Mouse (Mus musculus) kidney, postnatal 36 days (tissue): ENCODE data around the gene Zfp334.

ENCODE experiments used
- DNase-seq, 2 experiments: peaks; one replicate each; pipeline ENCODE4 v3.0.0; 2021 to 2022; ENCODE audit warnings: mixed read lengths in 2 of 2

Zfp334 gene

GRCm38 (mm10) chr2:165387844-165388495 lies at the start of gene Zfp334:
Zfp334 (minus strand) TSS chr2:165388259.
- peak; percentile 96 to 98 for DNase-seq

GRCm38 (mm10) chr2:165428694-165429093 lies 40.6 kb upstream of the Zfp334 start:
- DNase-seq: no peak

DNA sequence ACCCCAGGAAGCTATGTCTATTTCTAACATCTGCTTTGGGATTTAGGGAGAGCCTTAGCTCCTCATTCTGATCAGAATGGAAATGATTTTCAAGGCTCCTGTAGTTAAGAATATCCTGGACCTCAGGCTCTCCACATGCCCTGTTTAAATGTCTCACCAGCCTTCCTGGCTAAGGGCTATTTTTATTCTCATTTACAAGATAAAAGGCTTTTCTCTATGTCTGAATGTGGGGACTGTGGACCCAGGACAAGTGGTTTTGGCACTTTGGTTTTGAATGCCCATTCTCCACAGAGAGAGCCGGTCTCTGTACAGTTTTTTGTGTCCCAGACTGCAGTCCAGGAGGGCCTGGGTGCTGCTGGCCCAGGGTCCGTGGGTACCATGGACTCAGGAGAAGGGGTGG lies 32.1 kb upstream of the Zfp334 start:
- no peak for DNase-seq

GRCm38 (mm10) chr2:165419670-165420111 lies 31.6 kb upstream of the Zfp334 start:
- no peak for DNase-seq

DNA sequence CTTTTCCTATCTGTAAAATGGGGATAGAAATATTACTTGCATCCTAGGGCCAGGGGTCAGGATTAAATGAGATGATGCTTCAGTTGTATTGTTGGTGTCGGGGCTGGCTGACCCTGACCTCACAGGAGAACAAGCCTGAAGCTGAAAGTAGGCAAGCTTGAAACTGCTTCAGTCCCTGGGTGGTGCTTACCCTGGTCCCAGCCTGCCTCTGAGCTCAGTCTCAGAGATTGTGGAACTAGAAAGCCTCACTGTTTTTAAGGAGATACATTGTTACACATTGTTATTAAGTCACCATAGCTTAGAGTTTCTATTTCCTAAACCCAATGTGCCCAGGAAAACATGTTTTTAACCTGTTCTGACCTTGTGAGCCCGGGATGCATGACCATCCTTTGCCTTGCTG lies 30.5 kb upstream of the Zfp334 start:
- no peak for DNase-seq

DNA sequence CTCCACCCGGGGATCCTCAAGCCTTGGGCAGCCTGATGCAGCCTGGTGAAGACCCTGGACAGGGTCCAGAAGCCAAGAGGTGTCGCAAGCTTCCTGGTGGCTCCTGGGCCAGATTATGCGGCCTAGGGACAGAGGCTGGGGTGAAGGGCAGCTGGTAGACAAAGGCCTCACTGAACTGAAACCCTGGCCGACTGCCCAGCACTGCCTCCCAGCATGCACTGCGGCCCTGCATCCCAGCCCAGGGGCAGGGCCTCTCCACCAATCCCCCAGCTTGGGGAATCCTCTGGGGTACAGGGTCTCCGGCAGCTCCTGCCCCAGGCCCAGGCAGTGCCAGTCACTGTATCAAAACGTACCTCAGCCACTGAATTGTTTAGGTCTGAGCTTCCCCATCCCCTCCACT lies 29.2 kb upstream of the Zfp334 start:
- peak; percentile 77 to 87 for DNase-seq

DNA sequence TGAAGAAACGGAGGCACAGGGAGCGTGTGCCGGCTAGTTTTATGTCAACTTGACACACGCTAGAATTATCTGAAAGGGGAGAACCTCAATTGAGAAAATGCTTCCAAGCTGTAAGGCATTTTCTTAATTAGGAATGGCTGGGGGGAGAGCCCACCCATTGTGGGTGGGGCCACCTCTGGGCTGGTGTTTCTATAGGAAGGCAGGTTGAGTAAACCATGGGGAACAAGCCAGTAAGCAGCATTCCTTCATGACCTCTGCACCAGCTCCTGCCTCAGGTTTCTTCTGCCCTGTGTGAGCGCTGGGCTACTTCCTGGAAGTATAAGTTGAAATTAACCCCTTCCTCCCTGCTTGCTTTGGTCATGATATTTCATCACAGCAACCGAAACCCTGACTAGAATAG lies 27.7 kb upstream of the Zfp334 start:
- DNase-seq: no peak

DNA sequence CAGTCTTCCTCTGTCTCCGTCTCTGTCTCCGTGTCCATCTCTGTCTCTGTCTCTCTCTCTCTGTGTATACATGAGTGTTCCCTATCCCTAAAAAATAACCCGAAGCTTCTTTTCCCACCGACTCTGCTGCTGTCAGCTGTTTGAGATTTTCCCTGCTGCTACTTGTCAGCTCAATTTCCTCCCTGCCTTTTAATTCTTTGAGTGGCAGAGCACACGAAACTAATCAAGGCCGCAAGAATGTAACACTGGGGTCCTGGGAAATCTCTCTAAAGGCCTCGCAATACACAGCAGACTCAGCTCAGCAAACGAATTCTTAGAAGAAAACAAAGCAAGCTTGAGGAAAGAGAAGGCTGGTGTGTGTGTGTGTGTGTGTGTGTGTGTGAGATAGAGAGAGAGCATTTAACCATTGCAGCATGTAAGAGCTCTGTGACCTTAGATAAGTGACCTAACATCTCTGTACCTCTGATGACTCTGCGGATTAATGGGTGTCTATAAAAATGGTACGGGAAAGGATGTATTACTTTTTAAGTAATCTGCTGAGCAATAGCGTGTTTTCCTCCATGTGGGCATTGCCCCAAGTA lies 27.2 kb upstream of the Zfp334 start:
- DNase-seq: no peak

- DNase-seq: no peak
Observed at GRCm38 (mm10) chr2:165414321-165414720, 26.3 kb upstream of the Zfp334 start.

- no peak for DNase-seq
Observed at GRCm38 (mm10) chr2:165413884-165414283, 25.8 kb upstream of the Zfp334 start.

GRCm38 (mm10) chr2:165407700-165408301 lies 19.7 kb upstream of the Zfp334 start:
- peak; percentile 43 to 86 for DNase-seq

DNA sequence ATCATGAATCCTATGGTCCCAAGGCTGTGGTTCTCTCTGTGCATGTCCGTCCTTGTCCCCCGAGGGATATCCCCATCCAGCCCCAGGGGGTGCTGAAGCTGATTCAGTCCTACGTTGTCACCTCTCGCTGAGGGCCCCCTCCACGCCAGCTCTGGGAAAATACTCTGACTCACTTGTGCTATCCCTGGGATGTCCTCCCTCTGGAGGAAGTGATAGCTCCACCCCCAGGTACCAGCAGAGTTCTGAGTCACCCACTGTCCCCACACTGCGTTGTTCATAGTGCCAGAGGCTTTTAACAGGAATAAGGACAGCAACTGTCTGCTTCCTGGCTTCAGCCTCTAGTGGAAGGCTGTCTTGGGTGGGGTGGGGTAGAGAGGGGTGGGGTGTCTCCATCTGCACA lies 17.3 kb upstream of the Zfp334 start:
- DNase-seq: peak in 1 of 2 experiments; percentile 22

GRCm38 (mm10) chr2:165404951-165405350 lies 16.9 kb upstream of the Zfp334 start:
- no peak for DNase-seq

DNA sequence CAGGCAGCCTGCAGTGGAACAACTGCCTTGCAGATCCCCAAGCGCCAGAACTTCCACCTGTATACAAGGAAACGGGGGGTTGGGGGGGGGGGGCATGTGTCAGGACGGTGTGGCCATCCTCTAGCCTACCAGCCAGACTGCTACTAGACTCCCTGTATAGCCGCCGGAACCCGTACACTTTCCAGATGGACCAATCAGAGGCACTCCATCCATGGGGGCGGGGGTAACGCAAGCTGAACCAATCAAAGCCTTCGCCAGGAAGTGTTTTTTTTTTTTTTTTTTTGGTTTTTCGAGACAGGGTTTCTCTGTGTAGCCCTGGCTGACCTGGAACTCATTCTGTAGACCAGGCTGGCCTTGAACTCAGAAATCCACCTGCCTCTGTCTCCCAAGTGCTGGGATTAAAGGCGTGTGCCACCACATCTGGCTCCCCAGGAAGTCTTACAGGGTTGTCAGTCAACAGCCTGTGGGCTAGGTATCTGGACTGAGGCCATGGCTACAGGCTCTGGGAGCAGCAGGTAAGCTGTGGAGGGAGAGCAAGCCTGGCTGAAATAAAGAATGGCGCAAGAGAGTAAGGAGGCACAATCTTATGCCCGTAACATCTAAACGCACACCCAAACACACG lies 10.2 kb upstream of the Zfp334 start:
- DNase-seq: no peak

DNA sequence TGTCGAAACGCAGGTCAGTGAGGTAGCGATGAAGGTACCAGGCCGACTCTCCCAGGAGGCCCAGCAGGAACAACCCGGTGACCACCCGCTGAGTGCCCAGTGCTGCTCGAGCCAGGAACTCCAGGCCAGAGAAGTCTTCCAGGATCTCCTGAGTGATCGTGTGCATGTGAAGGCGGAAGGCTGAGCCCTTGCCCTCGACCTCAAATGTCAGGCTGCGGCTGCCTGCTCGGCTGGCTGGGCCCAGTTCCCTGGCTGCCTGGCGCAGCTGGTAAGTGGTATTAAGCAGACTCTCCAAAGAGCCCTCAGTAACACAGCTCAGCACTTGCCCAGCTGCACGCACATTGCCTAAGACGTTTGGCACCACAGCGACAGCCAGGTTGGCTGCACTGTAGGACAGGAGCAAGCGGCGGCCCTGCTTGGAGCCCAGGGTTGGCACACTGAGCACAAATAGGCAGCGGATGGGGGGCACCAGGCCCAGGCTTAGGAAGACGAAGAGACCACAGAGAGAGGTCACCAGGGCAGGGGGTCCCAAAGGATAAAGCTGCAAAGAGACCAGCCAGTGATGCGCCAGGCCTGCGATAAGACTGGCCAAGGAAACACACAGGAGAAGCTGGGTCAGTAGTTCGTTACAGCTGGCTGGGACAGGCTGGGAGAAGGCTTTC lies 9.6 kb upstream of the Zfp334 start:
- no peak for DNase-seq

DNA sequence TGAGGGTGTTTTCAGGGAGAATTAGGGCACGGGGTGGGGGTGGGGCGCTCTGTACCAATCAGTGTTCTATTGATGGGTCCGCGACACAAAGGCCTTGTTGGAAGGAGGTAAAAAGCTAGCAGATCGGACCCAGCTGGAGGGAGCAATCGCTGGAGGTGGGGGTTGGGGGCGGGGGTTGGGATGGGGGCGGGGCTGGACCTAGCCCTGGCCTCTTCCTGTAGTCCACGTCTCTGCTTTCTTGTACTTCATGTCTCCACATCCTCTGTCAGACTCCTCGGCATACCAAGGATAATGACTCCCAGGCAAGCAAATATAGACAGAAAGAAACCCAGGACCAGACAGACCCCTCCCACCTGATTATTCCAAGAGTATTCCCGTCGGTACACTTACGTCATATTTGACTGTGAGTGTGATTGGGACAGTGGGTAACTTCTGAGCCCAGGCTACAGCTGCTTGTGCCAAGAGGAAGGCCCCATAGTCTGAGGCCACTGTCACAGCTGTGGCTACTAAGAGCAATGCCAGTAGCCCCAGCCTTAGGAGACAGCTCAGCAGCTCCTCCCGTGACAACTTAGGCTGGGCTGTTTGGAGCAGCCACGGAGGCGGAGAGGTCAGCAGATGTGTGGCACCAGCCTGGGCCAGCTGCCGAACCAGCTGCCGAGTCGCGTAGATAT lies 8.9 kb upstream of the Zfp334 start:
- DNase-seq: no peak

DNA sequence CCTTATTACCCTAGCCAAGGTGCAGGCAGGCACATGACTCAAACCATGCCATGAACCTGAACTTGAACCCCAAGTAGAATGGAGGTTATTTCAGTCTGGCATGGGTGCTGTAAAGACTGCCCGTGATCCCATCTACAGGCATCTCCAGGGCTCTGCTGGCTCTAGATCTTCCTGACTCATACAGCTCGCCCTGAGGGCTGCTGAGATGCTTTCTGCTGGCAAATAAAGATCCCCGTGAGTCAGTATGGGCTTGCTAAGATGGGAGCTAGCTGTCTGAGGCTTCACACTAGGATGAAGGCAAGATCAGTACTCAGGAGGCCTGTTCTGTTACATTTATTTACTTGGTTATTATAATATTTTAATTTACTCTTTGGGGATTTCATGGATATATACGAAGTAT lies 4.1 kb upstream of the Zfp334 start:
- DNase-seq: no peak

- peak; percentile 54 to 66 for DNase-seq
Observed at GRCm38 (mm10) chr2:165391561-165391960, 3.5 kb upstream of the Zfp334 start.

GRCm38 (mm10) chr2:165389299-165389952 lies 1.4 kb upstream of the Zfp334 start:
- no peak for DNase-seq

GRCm38 (mm10) chr2:165387370-165387769 lies 689 bp downstream of the Zfp334 start:
- DNase-seq: no peak

DNA sequence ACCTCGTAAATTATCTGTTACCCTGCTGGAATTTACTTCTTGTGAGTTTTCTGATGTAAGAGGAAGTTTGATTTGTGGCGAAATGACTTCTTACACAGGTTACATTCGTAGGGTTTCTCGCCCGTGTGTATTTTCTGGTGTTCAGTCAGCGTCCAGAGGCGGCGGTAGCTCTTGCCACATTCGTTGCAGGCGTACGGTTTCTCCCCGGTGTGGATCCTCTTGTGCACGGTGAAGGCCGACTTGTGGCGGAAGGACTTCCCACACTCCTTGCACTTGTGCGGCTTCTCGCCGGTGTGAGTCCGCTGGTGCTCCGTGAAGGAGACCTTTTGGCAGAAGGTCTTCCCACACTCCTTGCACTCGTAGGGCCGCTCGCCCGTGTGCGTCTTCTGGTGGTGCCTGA lies 8.0 kb downstream of the Zfp334 start:
- DNase-seq: no peak

DNA sequence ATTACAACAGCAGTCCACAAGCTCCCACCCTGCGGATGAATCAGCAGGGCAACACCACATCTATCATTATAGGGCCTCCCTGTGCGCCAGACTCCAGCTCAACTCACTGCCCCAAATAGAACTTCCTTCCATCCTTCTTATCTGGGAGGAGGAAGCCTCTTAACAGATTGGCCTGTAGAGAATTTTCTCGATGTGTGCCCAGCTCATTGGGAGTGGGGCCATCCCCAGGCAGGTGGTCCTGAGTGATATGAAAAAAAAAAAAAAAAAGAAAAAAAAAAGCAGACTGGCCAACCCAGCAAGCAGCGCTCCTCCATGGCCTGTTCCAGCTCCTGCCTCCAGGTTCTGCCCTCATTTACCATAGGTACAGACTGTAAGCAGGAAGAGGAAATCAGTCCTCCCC lies 12.1 kb downstream of the Zfp334 start:
- DNase-seq: no peak
